Mouse (Mus musculus) heart, adult 2 months (tissue): ENCODE measurements around the gene Cnfn. TPM values are rescaled to one million over a fixed set of nuclear protein-coding genes. Genes with fewer than 3 reads are reported as not detected.
"Not testable (repeated sequence)": the region's sequence is repeated elsewhere in the genome, so short reads cannot be mapped to it uniquely, and the experiment has no call there.

Experiments used
- DNase-seq, 2 experiments: peaks; one replicate each; pipeline ENCODE4 v3.0.0; 2021
- H3K27ac ChIP-seq: fragments of 200-600 bp; 2 replicates; pipeline ENCODE4 v1.8.1; 2022
- H3K27me3 ChIP-seq: fragments of 200-500 bp; 2 replicates; pipeline ENCODE4 v1.6.1; 2012; ENCODE audit warnings: mild to moderate bottlenecking, low read length, inconsistent platforms, mixed read lengths; ENCODE audit not compliant: control insufficient read depth, insufficient read depth
- H3K36me3 ChIP-seq: fragments of 200-500 bp; 2 replicates; pipeline ENCODE4 v1.6.1; 2012; ENCODE audit warnings: low read length, inconsistent platforms; ENCODE audit not compliant: control insufficient read depth, insufficient read depth
- H3K4me1 ChIP-seq: fragments of 200-500 bp; 2 replicates; pipeline ENCODE4 v1.6.1; 2011; ENCODE audit warnings: low read length; ENCODE audit not compliant: control insufficient read depth, insufficient read depth
- H3K4me3 ChIP-seq: fragments of 200-600 bp; 2 replicates; pipeline ENCODE4 v1.8.1; 2022
- H3K79me2 ChIP-seq: fragments of 200-500 bp; replicated peaks from 2 replicates; pipeline ENCODE4 v1.6.1; 2012; ENCODE audit warnings: mild to moderate bottlenecking, inconsistent platforms, low read length, moderate library complexity, mixed read lengths; ENCODE audit not compliant: control insufficient read depth, insufficient read depth
- H3K9ac ChIP-seq: fragments of 200-500 bp; 2 replicates; pipeline ENCODE4 v1.6.1; 2012; ENCODE audit warnings: low read depth, mild to moderate bottlenecking, control low read depth, inconsistent platforms, low read length, mixed read lengths
- CTCF ChIP-seq: fragments of 200-600 bp; IDR thresholded peaks from 2 replicates; pipeline ENCODE4 v1.8.1; 2022; ENCODE audit warnings: antibody characterized with exemption, mild to moderate bottlenecking, moderate library complexity
- EP300 ChIP-seq: fragments of 200-500 bp; IDR thresholded peaks from 2 replicates; pipeline ENCODE4 v1.6.1; 2011; ENCODE audit warnings: low read depth, low read length, control low read depth; ENCODE audit not compliant: insufficient read depth
- POLR2A ChIP-seq: fragments of 200-500 bp; IDR thresholded peaks from 2 replicates; pipeline ENCODE4 v1.6.1; 2011; ENCODE audit warnings: mild to moderate bottlenecking, low read depth, low read length, control low read depth; ENCODE audit not compliant: insufficient read depth
- WGBS: fragments of 180-500 bp; shearing (Covaris S2); methylation state at CpG from one replicate; pipeline ENCODE4 v1.1.7; 2018; 5-methylcytosine and 5-hydroxymethylcytosine counted together
- intact Hi-C: fragments of 180-260 bp; cut with DNase I; formaldehyde crosslinking; loops from one replicate; pipeline ENCODE4 v1.15.1; 2025
- polyA plus RNA-seq: library from polyadenylated mRNA; depleted of rRNA; stranded (reverse); fragments of >200 nt; gene quantifications from 2 replicates; pipeline ENCODE4 v1.2.3, GENCODE M21; 2012
- total RNA-seq, 2 experiments: library from RNA; stranded (reverse); gene quantifications; 2 replicates each; pipeline ENCODE4 v1.2.3; 2021

Gene Cnfn
- total and polyA plus RNA-seq, 3 experiments: not detected

- Histone ChIP-seq H3K4me1 (no peaks in the 10 kb centered on the region), H3K9ac (no peak overlapping the region), H3K36me3 (no peaks in the 10 kb centered on the region), H3K27ac (no peak overlapping the region), H3K27me3 (no peaks in the 10 kb centered on the region), H3K4me3 (no peak overlapping the region), H3K79me2 (no peaks in the 10 kb centered on the region)
- TF ChIP-seq POLR2A: no peak
- no peak for TF ChIP-seq EP300
- TF ChIP-seq CTCF: no peak
- intact Hi-C loops: no loop called here
- WGBS: 79% methylated on average over 8 of the region's 8 CpGs
- no peak for DNase-seq
Observed at GRCm38 (mm10) chr7:25348861-25349260, 20.7 kb downstream of the Cnfn start.

DNA sequence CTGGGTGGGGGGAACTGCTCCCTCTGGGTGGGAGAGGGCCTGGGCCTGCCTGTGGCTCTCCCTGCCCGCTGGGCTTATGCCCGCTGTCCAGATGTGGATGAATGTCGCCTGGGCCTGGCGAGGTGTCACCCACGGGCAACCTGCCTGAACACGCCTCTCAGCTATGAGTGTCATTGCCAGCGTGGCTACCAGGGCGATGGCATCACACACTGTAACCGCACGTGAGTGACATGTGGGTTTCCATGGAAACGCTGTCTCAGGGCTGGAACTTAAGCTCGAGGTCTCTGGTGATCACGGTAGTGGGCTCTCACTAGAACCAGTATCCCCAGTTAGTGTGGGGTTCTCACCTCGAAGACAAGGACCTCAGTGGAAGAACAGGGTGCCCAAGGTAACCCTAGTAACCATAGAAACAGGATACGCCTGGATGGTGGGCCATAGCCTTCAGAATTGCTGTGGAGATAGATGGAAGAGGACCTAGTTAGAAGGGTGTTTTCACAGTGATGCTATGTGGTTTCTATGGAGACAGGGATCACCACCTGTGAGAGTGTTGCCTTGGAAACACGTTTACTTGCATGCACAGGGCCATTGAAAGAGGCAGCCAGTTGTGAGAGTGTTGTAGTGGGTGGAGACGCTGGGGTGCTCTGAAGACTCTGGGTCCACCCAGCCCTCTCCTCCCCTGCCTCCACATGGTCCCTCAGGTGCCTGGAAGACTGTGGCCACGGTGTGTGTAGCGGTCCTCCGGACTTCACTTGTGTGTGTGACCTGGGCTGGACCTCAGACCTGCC lies 28.3 kb downstream of the Cnfn start:
- intact Hi-C loops: no loop called here
- H3K9ac ChIP-seq: no peak overlapping the region
- no peaks in the 10 kb centered on the region for H3K4me1 ChIP-seq
- DNase-seq: no peak
- TF ChIP-seq CTCF (no peak), POLR2A (no peak), EP300 (no peak)
- H3K27ac ChIP-seq: no peak overlapping the region
- H3K79me2 ChIP-seq: no peaks in the 10 kb centered on the region
- 88% methylated on average over 20 of the region's 20 CpGs for WGBS
- no peaks in the 10 kb centered on the region for H3K27me3 ChIP-seq
- no peaks in the 10 kb centered on the region for H3K36me3 ChIP-seq
- no peak overlapping the region for H3K4me3 ChIP-seq

DNA sequence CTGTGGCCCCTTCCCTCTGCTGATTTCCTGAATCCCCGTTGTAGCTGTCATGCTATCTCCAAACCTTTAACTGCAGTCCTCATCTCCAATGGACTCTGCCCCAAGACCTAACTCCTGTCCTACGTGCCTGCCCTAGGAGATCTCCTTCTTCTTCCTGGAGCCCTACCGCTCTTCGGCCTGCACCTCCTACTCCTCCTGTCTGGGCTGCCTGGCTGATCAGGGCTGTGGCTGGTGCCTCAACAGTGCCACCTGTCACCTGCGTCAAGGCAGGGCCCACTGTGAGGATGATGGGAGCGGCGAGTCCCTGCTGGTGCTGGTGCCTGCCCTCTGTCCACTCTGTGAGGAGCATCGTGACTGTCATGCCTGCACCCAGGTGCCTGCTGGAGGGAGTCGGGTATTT lies 30.2 kb downstream of the Cnfn start:
- H3K27me3 ChIP-seq: no peaks in the 10 kb centered on the region
- 88% methylated on average over 9 of the region's 9 CpGs for WGBS
- H3K9ac ChIP-seq: no peak overlapping the region
- no peaks in the 10 kb centered on the region for H3K79me2 ChIP-seq
- no peaks in the 10 kb centered on the region for H3K36me3 ChIP-seq
- H3K27ac ChIP-seq: no peak overlapping the region
- no peaks in the 10 kb centered on the region for H3K4me1 ChIP-seq
- H3K4me3 ChIP-seq: no peak overlapping the region
- TF ChIP-seq POLR2A: no peak
- DNase-seq: peak in 1 of 2 experiments; percentile 15
- intact Hi-C loops: loop anchor here (10.0 kb wide), 1 partner anchor 235 kb away; no protein-coding TSS in a partner anchor

DNA sequence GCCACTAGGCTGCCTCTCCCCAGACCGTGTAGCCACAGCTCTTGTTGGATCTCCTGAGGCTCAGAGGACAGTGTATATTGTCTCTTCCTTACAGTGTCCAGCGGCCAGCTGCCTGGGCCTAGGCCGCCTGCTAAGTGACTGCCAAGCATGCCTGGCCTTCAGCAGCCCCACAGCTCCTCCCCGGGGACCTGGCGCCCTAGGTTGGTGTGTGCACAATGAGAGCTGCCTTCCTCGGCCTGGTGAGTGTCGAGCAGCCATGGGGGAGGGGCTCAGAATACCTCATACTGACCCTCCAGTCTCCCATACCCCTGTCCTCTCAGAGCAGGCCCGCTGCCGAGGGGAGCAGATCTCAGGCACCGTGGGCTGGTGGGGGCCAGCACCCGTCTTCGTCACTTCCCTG lies 35.1 kb downstream of the Cnfn start:
- TF ChIP-seq POLR2A: no peak
- TF ChIP-seq EP300: no peak
- no peak for DNase-seq
- Histone ChIP-seq H3K9ac (no peak overlapping the region), H3K4me3 (no peak overlapping the region), H3K79me2 (no peaks in the 10 kb centered on the region), H3K27me3 (no peaks in the 10 kb centered on the region), H3K4me1 (no peaks in the 10 kb centered on the region), H3K36me3 (no peaks in the 10 kb centered on the region), H3K27ac (no peak overlapping the region)
- intact Hi-C loops: loop anchor here (10.0 kb wide), 1 partner anchor 230 kb away; no protein-coding TSS in a partner anchor
- 87% methylated on average over 12 of the region's 12 CpGs for WGBS

DNA sequence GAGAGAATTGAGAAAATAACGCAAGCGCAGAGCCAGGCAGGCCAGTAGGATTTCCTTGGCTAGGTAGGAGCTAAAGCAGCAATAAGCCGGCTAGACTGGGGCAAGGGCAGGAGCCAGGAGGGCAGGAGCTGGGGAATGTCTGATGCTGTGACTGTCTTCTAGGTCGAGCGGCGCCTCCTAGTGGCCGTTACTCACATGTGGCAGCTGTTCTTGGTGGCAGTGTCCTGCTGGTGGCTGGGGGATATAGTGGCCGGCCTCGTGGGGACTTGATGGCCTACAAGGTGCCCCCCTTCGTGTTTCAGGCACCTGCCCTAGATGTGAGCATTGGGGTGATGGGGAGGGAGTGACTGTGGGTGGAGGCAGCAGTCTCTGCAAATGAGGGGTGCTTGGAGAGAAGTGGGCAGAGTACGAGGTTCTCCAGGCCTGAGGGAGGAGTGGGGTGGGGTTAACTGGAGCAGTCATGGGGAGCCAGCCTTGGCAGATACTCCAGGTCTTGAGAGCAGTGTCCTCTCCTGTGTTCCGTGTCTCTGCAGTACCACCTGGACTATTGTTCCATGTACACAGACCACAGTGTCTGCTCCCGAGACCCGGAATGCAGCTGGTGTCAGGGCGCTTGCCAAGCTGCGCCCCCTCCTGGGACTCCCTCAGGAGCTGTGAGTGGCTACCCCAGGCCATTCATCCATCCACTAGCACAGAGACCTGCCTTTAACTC lies 35.8 kb downstream of the Cnfn start:
- Histone ChIP-seq H3K36me3 (no peaks in the 10 kb centered on the region), H3K79me2 (no peaks in the 10 kb centered on the region), H3K9ac (no peak overlapping the region), H3K4me1 (no peaks in the 10 kb centered on the region), H3K27ac (no peak overlapping the region), H3K4me3 (no peak overlapping the region), H3K27me3 (no peaks in the 10 kb centered on the region)
- 50% methylated on average over 16 of the region's 16 CpGs for WGBS
- intact Hi-C loops: loop anchor here (1.0 to 10.0 kb wide), 2 partner anchors 200 to 229 kb away; no protein-coding TSS in a partner anchor
- peak; percentile 70 to 74 for DNase-seq
- peak; percentile 71; the same call in 1 of the 2 replicates for TF ChIP-seq EP300
- peak; percentile 85 for TF ChIP-seq CTCF
- no peak for TF ChIP-seq POLR2A

DNA sequence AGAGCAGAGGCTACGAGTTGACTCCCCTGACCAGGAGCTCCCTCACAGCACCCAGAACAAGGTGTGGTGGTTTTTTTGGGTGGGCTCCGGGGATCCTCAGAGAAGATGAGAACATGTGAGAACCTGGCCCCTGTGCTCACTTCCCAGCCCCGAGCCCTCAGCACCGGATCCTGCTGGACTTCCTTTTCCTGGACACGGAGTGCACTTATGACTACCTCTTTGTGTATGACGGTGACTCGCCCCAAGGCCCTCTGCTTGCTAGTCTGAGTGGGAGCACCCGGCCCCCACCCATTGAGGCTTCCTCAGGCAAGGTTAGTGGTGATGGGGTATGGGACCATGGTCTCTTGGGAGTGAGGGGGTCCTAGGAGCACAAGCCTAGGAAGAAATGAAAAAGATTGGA lies 43.3 kb downstream of the Cnfn start:
- no peaks in the 10 kb centered on the region; the same call in 1 of the 2 replicates for H3K4me1 ChIP-seq
- peak overlapping the region; percentile 33; the same call in 1 of the 2 replicates for H3K27ac ChIP-seq
- WGBS: 51% methylated on average over 8 of the region's 8 CpGs
- DNase-seq: no peak
- H3K9ac ChIP-seq: no peak overlapping the region
- no peaks in the 10 kb centered on the region for H3K27me3 ChIP-seq
- intact Hi-C loops: no loop called here
- H3K4me3 ChIP-seq: no peak overlapping the region
- TF ChIP-seq POLR2A (no peak), EP300 (no peak), CTCF (no peak)
- H3K36me3 ChIP-seq: no peaks in the 10 kb centered on the region
- H3K79me2 ChIP-seq: no peaks in the 10 kb centered on the region; the same call in 1 of the 2 replicates

GRCm38 (mm10) chr7:25325431-25325830 lies 44.1 kb downstream of the Cnfn start:
- intact Hi-C loops, DNase-seq, H3K4me3 ChIP-seq, H3K9ac ChIP-seq, H3K27ac ChIP-seq, H3K4me1 ChIP-seq, H3K36me3 ChIP-seq, H3K27me3 ChIP-seq, H3K79me2 ChIP-seq: not testable (repeated sequence)
- WGBS: 93% methylated on average over 6 of the region's 6 CpGs
